Mouse (Mus musculus) stomach, postnatal 0 days (tissue): ENCODE measurements around the gene Mrvi1. TPM values are rescaled to one million over a fixed set of nuclear protein-coding genes. Genes with fewer than 3 reads are reported as not detected.

Source experiments
- ATAC-seq: fragments of 200-750 bp; cut with Nextera tagmentation; 2 replicates; pipeline ENCODE4 v1.8.0; 2017; ENCODE audit not compliant: low FRiP score, low TSS enrichment
- DNase-seq: peaks from one replicate; pipeline ENCODE4 v3.0.0-alpha.2; 2016; ENCODE audit warnings: low spot score
- H3K27ac ChIP-seq: fragments of 300-500 bp; sonication (generic); replicated peaks from 2 replicates; pipeline ENCODE4 v1.5.1; 2014; ENCODE audit warnings: mild to moderate bottlenecking, control low read depth
- H3K27me3 ChIP-seq: fragments of 300-500 bp; sonication (generic); 2 replicates; pipeline ENCODE4 v1.6.1; 2014; ENCODE audit warnings: low read length; ENCODE audit not compliant: control insufficient read depth, insufficient read depth
- H3K36me3 ChIP-seq: fragments of 300-500 bp; sonication (generic); 2 replicates; pipeline ENCODE4 v1.6.1; 2014; ENCODE audit warnings: low read length, mixed read lengths; ENCODE audit not compliant: control insufficient read depth, insufficient read depth
- H3K4me1 ChIP-seq: fragments of 300-500 bp; sonication (generic); replicated peaks from 2 replicates; pipeline ENCODE4 v1.6.1; 2014; ENCODE audit warnings: antibody characterized with exemption; ENCODE audit not compliant: control insufficient read depth, insufficient read depth
- H3K4me2 ChIP-seq: fragments of 300-500 bp; sonication (generic); replicated peaks from 2 replicates; pipeline ENCODE4 v1.6.1; 2014; ENCODE audit warnings: low read depth, mild to moderate bottlenecking, control low read depth, moderate library complexity
- H3K4me3 ChIP-seq: fragments of 300-500 bp; sonication (generic); 2 replicates; pipeline ENCODE4 v1.5.1; 2014; ENCODE audit warnings: low read depth, low read length, control low read depth
- H3K9ac ChIP-seq: fragments of 300-500 bp; sonication (generic); 2 replicates; pipeline ENCODE4 v1.6.1; 2014; ENCODE audit warnings: mild to moderate bottlenecking, low read length, control low read depth, mixed read lengths
- H3K9me3 ChIP-seq: fragments of 300-500 bp; sonication (generic); 2 replicates; pipeline ENCODE4 v1.6.1; 2016; ENCODE audit warnings: low read length; ENCODE audit not compliant: control insufficient read depth
- CTCF ChIP-seq: IDR thresholded peaks from 2 replicates; pipeline ENCODE4 v1.5.1; 2016; ENCODE audit warnings: antibody characterized with exemption, low read depth, mild to moderate bottlenecking, moderate library complexity
- EP300 ChIP-seq: optimal IDR thresholded peaks from 2 replicates; pipeline ENCODE3; 2016; ENCODE audit warnings: antibody characterized with exemption
- WGBS: fragments of 180-500 bp; shearing (Covaris S2); extraction: QIAGEN DNeasy Blood & Tissue Kit; methylation state at CpG from one replicate; pipeline ENCODE4 v1.1.7; 2014; 5-methylcytosine and 5-hydroxymethylcytosine counted together
- polyA plus RNA-seq: library from polyadenylated mRNA; unstranded; fragments of >200 nt; fragmentation: Nextera tagmentation; extraction: Ambion mirVana; gene quantifications from 2 replicates; pipeline ENCODE4 v1.2.1, GENCODE M21; 2015

Mrvi1 gene
- polyA plus RNA-seq, 1 experiment from 2014 or later: 8.4 TPM

GRCm38 (mm10) chr7:110930118-110930854 lies 52.0 kb downstream of the Mrvi1 start:
- TF ChIP-seq CTCF: peak; percentile 81
- TF ChIP-seq EP300: no peak
- ATAC-seq (peak; percentile 74; the same call in 1 of the 2 replicates), DNase-seq (peak; percentile 54)
- 30% methylated on average over 3 of the region's 3 CpGs for WGBS
- H3K4me2 ChIP-seq: no peak overlapping the region
- H3K36me3 ChIP-seq: no peaks in the 10 kb centered on the region; the same call in 1 of the 2 replicates
- H3K4me3 ChIP-seq: no peak overlapping the region
- no peaks in the 10 kb centered on the region for H3K27me3 ChIP-seq
- H3K9me3 ChIP-seq: no peaks in the 10 kb centered on the region
- no peak overlapping the region for H3K9ac ChIP-seq
- no peaks in the 10 kb centered on the region for H3K4me1 ChIP-seq
- no peak overlapping the region for H3K27ac ChIP-seq

- 70% methylated on average over 4 of the region's 4 CpGs for WGBS
- Histone ChIP-seq H3K36me3 (peaks cover 4% of the 10 kb centered on the region), H3K27ac (no peak overlapping the region), H3K4me2 (no peak overlapping the region), H3K9ac (no peak overlapping the region), H3K9me3 (no peaks in the 10 kb centered on the region), H3K4me1 (no peaks in the 10 kb centered on the region), H3K27me3 (no peaks in the 10 kb centered on the region), H3K4me3 (no peak overlapping the region)
- DNase-seq (no peak), ATAC-seq (no peak)
- TF ChIP-seq EP300 (no peak), CTCF (no peak)
Measured at GRCm38 (mm10) chr7:110926562-110926961, 55.7 kb downstream of the Mrvi1 start.

- H3K4me1 ChIP-seq: 0 out of 2 replicates have a peak, but pooled peaks cover 2% of the 10 kb centered on the region
- TF ChIP-seq CTCF (no peak), EP300 (no peak)
- peak overlapping the region; percentile 65; the same call in 1 of the 2 replicates for H3K27ac ChIP-seq
- H3K9ac ChIP-seq: no peak overlapping the region
- H3K36me3 ChIP-seq: peaks cover 4% of the 10 kb centered on the region; the same call in 1 of the 2 replicates
- no peaks in the 10 kb centered on the region for H3K9me3 ChIP-seq
- H3K27me3 ChIP-seq: no peaks in the 10 kb centered on the region
- 53% methylated on average over 19 of the region's 19 CpGs for WGBS
- no peak overlapping the region for H3K4me3 ChIP-seq
- peak; percentile 34 for DNase-seq
- ATAC-seq: peak; percentile 77
- H3K4me2 ChIP-seq: no peak overlapping the region
Measured at GRCm38 (mm10) chr7:110920331-110921261, 61.7 kb downstream of the Mrvi1 start.

GRCm38 (mm10) chr7:110919721-110920120 lies 62.5 kb downstream of the Mrvi1 start:
- Histone ChIP-seq H3K27me3 (no peaks in the 10 kb centered on the region), H3K4me3 (no peak overlapping the region), H3K9me3 (no peaks in the 10 kb centered on the region), H3K9ac (no peak overlapping the region), H3K4me2 (no peak overlapping the region), H3K36me3 (peaks cover 4% of the 10 kb centered on the region; the same call in 1 of the 2 replicates), H3K4me1 (0 out of 2 replicates have a peak, but pooled peaks cover 2% of the 10 kb centered on the region), H3K27ac (no peak overlapping the region)
- DNase-seq (no peak), ATAC-seq (no peak)
- TF ChIP-seq EP300 (no peak), CTCF (no peak)
- 20% methylated on average over 3 of the region's 3 CpGs for WGBS

GRCm38 (mm10) chr7:110915913-110916312 lies 66.3 kb downstream of the Mrvi1 start:
- no peak for TF ChIP-seq EP300
- no peak for TF ChIP-seq CTCF
- Histone ChIP-seq H3K27me3 (no peaks in the 10 kb centered on the region), H3K27ac (no peak overlapping the region), H3K4me1 (0 out of 2 replicates have a peak, but pooled peaks cover 2% of the 10 kb centered on the region), H3K9ac (no peak overlapping the region), H3K4me3 (no peak overlapping the region), H3K4me2 (no peak overlapping the region), H3K9me3 (no peaks in the 10 kb centered on the region), H3K36me3 (no peaks in the 10 kb centered on the region; the same call in 1 of the 2 replicates)
- WGBS: 45% methylated on average over 7 of the region's 7 CpGs
- ATAC-seq (no peak), DNase-seq (no peak)
